ENCODE assay signal across 11 mouse cellular contexts in the genomic region with DNA sequence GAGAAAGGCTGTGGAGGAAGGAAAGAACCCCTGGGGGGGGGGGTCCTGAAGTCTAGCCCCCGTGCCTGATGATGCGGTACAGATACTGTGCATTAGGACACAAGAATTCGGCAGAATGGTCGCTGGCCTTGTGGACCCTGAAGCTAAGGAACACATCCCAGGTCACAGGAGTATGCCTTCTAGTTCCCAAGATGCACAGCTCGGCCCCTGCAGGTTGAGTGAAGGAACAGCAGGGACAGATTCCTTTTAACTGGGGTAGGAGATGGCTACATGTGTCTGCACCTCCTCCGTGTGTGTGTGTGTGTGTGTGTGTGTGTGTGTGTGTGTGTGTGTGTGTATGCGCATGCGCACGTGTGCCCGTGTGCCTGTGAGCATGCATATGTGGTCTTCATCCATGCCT.
DNase-seq lines count a peak whose midpoint lies in the region; ATAC-seq and TF ChIP-seq lines count a peak whose summit lies in the region.
"Had no signal": no experiment of that assay in that cellular context is flagged by ENCODE, and none has a peak within 500 bp of the region (broad histone marks: within the 10 kb centered on the region; RNA-seq: fewer than 3 reads in every experiment).

No protein-coding gene starts in this region.

- WGBS in kidney, adult 2 months, result 85% methylated on average over 10 of the region's 10 CpGs
- 83% methylated on average over 10 of the region's 10 CpGs for WGBS in forebrain, postnatal 0 days
- 88% methylated on average over 10 of the region's 10 CpGs for WGBS in thymus, adult 2 months

- H3K4me1 ChIP-seq in kidney, adult 2 months (ENCODE audit: control insufficient read depth, insufficient read depth, low read length), result peaks cover 5% of the 10 kb centered on the region; the same call in 1 of the 2 replicates
- peaks cover 18% of the 10 kb centered on the region for H3K4me1 ChIP-seq in forebrain, postnatal 0 days (ENCODE audit: insufficient read depth)
- 0 out of 2 replicates have a peak, but pooled peaks cover 3% of the 10 kb centered on the region for H3K4me1 ChIP-seq in thymus, adult 2 months (replicated peaks; ENCODE audit: control insufficient read depth, insufficient read depth, low read length)

- no peak for ATAC-seq in forebrain, postnatal 0 days
- ATAC-seq in megakaryocyte-erythroid progenitor cell, adult 5-6 weeks (replicated peaks; ENCODE audit: low FRiP score, low TSS enrichment, poor library complexity, severe bottlenecking), result peak; percentile 65; the same call in 1 of the 2 replicates

- DNase-seq in kidney, adult 2 months, result no peak
- no peak for DNase-seq in kidney, adult 11 months
- peak; percentile 60 for DNase-seq in ES-CJ7 (ENCODE audit: low read depth, low spot score)
- DNase-seq in forebrain, postnatal 0 days, result no peak
- DNase-seq in thymus, adult 2 months, result no peak
- no peak for DNase-seq in B cell, adult 2 months
- DNase-seq in cerebellum, adult 8-10 months, result no peak
- DNase-seq: cerebellum, adult 18-20 months; gastrocnemius, postnatal 36 days had no signal

- H3K36me3 ChIP-seq in kidney, adult 2 months (ENCODE audit: control insufficient read depth, insufficient read depth, low read length), result no peaks in the 10 kb centered on the region
- no peaks in the 10 kb centered on the region for H3K36me3 ChIP-seq in forebrain, postnatal 0 days (ENCODE audit: insufficient read depth)
- H3K36me3 ChIP-seq in thymus, adult 2 months (ENCODE audit: control insufficient read depth, insufficient read depth, low read length), result no peaks in the 10 kb centered on the region
- H3K36me3 ChIP-seq: heart, embryonic 13.5 days had no signal

- H3K9me3 ChIP-seq in forebrain, postnatal 0 days (ENCODE audit: low read length), result no peaks in the 10 kb centered on the region
- H3K9me3 ChIP-seq: heart, embryonic 13.5 days had no signal

- no peaks in the 10 kb centered on the region for H3K27me3 ChIP-seq in kidney, adult 2 months (replicated peaks; ENCODE audit: control insufficient read depth, insufficient read depth, low read length)
- no peaks in the 10 kb centered on the region for H3K27me3 ChIP-seq in forebrain, postnatal 0 days (ENCODE audit: insufficient read depth, low read length)
- H3K27me3 ChIP-seq in thymus, adult 2 months (ENCODE audit: control insufficient read depth, insufficient read depth, low read length), result no peaks in the 10 kb centered on the region
- H3K27me3 ChIP-seq: heart, embryonic 13.5 days had no signal

- H3K4me3 ChIP-seq in kidney, adult 2 months (ENCODE audit: insufficient read depth, low read depth, low read length), result no peak overlapping the region
- H3K4me3 ChIP-seq in forebrain, postnatal 0 days (ENCODE audit: low read depth, low read length), result no peak overlapping the region
- H3K4me3 ChIP-seq in thymus, adult 2 months (ENCODE audit: control insufficient read depth, insufficient read depth, low read length), result no peak overlapping the region
- H3K4me3 ChIP-seq: heart, embryonic 13.5 days had no signal

- H3K27ac ChIP-seq in kidney, adult 2 months (ENCODE audit: insufficient read depth, low read depth, low read length), result no peak overlapping the region
- no peak overlapping the region for H3K27ac ChIP-seq in forebrain, postnatal 0 days (ENCODE audit: low read depth, low read length)
- H3K27ac ChIP-seq in thymus, adult 2 months (ENCODE audit: control insufficient read depth, insufficient read depth, low read length), result no peak overlapping the region
- H3K27ac ChIP-seq: heart, embryonic 13.5 days had no signal

- no peak overlapping the region for H3K9ac ChIP-seq in forebrain, postnatal 0 days
- H3K9ac ChIP-seq: heart, embryonic 13.5 days had no signal

- 0 out of 2 replicates have a peak, but pooled peaks have one; percentile 5 for TF ChIP-seq CTCF in kidney, adult 2 months (conservative IDR thresholded peaks at IDR 0.05; ENCODE audit: insufficient read depth, insufficient read length, low read depth, low read length)
- TF ChIP-seq CTCF in forebrain, postnatal 0 days (IDR thresholded peaks at IDR 0.05; ENCODE audit: low read depth), result peak; percentile 39; the same call in 1 of the 2 replicates
- TF ChIP-seq CTCF in thymus, adult 2 months (IDR thresholded peaks at IDR 0.05; ENCODE audit: borderline replicate concordance, control insufficient read depth, extremely low read depth, insufficient read depth, low read length, poor library complexity), result no peak

- H3K4me2 ChIP-seq in forebrain, postnatal 0 days (ENCODE audit: low read depth), result peak overlapping the region; percentile 55; the same call in 1 of the 2 replicates

- no peak for TF ChIP-seq POLR2A in kidney, adult 2 months (IDR thresholded peaks at IDR 0.05; ENCODE audit: low read depth, low read length)
- no peak for TF ChIP-seq POLR2A in thymus, adult 2 months (IDR thresholded peaks at IDR 0.05; ENCODE audit: control insufficient read depth, extremely low read depth, insufficient read depth, low read length, poor library complexity)
